Mouse (Mus musculus): ENCODE measurements around the gene Olfr292.

The Olfr292 gene

DNA sequence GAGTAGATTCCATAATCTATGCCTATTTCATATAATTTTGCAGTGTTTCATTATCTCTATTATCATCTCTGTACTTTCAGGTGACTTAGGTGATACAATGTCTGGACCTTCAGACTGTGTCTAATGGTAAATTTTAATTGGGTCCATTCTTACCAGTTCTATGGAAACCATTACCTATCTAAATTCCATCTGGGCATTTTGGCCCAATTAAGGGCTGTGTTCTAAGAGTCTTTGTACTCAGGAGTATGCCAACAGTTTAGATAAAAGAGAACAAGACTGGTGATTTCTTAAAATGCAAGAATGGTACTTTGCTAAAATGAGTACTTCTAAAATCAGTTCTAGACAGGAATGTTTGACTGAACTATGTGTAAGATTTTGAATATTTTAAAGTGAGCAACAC is at the start of gene Olfr292:
Olfr292 (plus strand) TSS at position 301 of the 400 bp plus-strand sequence.
- DNase-seq, result no peak

DNA sequence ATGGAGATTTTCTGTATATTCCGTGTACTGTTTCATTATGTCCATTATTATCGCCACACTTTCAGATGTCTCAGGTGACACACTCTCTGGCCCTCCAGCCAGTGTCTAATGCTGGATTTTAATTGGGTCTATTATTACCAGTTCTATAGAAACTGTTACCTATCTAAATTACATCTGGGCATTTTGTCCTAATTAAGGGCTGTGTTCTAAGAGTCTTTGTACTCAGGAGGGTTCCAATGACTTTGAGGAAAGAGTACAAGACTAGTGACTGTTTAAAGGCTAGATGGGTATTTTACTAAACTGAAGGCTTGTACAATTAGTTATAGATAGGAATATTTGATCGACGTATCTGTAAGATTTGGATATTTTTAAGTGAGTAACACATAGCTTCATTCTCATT is 39.4 kb upstream of the Olfr292 start, which contains the start of gene Olfr293:
Olfr293 (plus strand) TSS at position 301 of the 400 bp plus-strand sequence.
- DNase-seq, result no peak

DNA sequence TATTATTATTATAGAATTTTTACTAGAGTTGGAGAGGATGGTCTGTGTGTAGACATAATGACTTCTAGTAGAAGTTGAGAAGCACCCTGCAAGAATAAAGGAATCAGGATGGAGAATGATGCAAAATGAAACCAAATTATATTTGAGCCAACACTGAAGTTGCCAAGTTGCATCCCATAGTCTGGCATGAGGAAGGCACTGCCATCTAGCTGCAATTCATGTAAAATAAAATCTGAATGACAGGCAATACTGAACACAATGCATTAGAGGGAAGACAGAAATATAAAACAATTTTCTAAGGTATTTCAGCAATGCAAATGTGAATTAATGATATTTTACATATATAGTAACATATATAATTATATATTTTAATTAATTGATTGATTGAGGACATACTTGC is 36.9 kb downstream of the Olfr292 start:
- no peak for DNase-seq

All from thymus, postnatal 36 days (tissue).